Mouse (Mus musculus) CD4-positive, CD25-positive, alpha-beta regulatory T cell, adult 4 months (primary cell): ENCODE data around the gene 2010111I01Rik. TPM values are rescaled to one million over a fixed set of nuclear protein-coding genes. Genes with fewer than 3 reads are reported as not detected.
"Not testable (repeated sequence)": the region's sequence is repeated elsewhere in the genome, so short reads cannot be mapped to it uniquely, and the experiment has no call there.

Source experiments
- ATAC-seq: one replicate; pipeline ENCODE4 v1.8.0; 2017
- polyA plus RNA-seq, 2 experiments: library from polyadenylated mRNA; unstranded; fragments of 100-300 nt; shearing (Covaris generic); gene quantifications; one replicate each; pipeline ENCODE4 v1.2.1; 2017

Gene 2010111I01Rik
- polyA plus RNA-seq, 2 experiments from 2014 or later = 224 to 233 TPM

DNA sequence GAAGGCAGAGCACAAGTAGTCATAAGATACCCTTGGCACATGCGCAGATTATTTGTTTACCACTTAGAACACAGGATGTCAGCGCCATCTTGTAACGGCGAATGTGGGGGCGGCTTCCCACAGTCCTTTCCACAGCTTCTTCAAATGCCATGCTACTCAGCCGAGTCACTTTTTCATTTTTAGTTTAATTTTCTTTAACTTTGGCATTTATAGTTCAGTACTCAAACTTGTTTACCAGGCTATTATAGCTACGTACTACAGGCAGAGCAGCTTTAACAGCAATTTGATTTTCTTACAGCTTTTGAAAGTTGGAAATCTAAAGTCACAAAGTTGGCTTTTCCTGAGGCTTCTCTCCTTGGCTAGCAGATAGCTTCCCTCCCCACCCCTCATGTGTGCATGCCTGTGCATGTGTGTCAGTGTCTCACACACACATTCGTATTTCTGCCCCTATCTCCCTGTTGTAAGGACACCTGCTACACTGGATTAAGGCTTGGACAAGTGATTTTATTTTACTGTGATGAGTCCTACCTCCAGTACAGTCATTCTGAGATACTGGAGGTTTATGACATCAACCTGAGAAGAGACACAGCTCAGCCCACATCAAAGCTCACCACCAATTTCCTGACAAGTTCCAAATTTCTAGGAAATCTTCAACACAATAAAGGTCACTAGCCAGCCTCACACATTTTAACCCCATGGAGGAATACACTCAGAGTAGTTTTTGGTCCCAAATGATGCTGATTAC is 258.5 kb downstream of the 2010111I01Rik start:
- peak; percentile 97 for ATAC-seq

DNA sequence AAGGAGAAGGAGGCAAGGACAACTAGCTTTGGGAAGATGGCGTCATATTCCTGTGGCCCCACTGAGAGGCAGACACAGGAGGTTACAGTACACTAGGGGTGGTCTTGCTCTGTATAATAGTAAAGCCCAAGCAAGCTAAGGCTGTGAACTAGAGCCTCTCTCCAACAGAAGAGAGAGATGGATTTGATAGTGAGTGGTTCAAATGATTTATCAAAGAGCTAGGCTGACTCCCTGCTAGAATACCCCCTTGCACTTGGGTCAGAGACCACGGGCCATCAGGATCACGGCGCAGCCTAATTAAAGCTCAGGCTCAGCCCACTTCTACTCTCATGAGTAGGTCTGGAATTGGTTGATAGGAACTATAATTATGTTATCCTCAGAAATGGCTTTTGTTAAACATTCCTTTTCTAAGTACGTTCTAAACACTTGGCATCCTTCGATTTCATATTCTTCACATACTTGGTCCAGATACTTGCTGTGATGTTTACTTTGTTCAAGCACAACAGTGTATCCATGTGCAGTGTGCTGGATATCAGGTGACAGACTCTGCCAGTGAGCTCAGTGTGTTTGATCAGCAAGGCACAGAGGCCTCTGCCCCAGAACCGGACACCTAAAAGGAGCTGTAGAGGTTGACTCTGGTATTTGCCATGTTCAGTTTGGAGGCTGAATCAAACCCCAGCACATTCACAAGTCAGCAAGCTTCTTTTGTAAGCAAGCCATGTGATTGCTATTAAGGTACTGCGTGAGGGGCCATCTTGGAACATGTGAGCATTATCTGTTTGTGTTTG is 261.3 kb downstream of the 2010111I01Rik start:
- ATAC-seq = no peak

DNA sequence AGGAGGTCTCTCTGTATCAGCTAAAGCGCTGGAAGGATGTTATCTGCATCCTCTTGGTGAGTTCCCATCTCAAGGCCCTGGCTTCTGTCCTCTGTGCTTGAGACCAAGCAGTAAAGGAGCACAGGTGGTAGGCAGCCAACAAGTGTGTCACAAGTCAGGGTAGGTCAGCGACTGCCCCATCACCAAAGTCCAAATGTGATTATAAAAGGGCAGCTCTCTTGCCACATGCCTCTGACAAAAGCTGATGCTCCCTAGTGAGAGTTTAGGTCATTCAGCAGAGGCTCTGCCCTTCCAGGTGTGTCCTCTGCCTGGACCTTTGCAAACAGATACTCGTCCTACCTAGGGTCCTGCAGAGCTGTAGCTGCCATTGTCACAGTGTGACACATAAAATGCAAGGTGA is 263.1 kb downstream of the 2010111I01Rik start:
- no peak for ATAC-seq

DNA sequence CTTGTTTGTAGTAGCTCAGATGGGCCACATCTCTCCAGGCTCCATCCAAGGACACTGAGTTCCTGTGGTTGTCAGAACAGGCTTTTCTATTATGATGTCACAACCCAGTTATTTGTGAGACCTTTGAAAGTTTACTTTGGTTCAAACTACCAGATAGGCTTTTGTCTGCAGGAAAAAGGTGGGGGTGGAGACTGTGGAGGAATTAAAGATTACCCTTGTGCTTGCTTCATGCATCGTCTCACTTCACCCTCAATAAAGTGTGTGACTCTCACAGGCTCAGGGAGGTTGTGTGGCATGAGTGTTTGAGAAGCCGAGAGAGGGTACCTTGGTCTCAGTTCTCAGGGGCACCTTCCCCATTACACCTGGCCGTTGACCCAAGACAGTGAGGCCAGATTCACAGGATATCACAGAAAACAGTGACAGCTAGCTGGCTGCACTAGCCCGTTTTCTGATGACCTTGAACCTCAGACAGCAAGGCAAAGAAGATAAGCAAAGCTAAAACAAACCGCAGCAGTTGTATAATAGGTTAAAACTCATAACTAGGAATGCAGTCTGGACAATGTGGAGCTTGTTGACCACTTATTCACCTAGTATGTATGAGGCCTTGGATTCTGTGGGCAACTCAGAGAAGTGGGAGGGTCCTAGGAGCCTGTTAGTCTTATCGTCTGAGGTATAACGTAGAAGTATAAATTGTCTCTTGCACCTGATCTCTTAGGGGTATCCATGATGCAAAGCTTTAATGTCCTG is 266.4 kb downstream of the 2010111I01Rik start:
- ATAC-seq = peak; percentile 22

DNA sequence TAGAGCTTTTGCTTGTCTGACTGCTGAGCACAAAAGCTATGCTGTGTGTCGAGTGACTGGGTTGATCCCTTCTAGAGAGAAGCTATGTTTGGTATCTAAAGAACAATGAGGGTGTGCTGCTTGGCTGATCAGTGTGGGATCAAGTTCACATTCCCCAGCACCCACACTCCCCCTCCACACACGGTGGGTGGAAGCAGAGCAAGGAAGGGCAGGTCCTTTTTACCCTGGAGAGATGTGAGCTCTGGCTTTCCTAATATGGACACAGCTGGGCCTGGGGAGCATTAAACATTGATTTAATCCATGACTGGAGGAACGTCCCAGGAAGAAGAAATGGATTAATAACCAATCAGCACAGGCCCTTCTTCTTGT is 267.0 kb downstream of the 2010111I01Rik start:
- ATAC-seq = no peak

DNA sequence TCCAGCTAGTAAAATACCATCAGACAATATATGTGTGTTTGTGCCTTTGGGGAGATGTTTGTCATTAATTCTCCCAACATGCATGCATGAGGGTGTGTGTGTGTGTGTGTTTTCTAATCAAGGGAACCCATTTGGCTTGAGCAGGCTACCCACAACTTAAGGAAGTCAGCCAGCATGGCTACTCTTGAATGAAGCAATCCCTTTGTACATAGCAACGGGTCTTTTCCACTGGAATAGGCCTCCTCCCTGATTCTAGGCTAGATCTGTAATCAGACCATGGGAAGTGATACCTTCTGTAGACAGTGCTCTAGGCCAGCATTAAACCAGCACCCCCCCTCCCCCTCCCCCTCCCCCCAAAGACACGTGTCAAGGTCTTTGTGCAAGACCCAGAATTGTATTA is 267.9 kb downstream of the 2010111I01Rik start:
- ATAC-seq = no peak

DNA sequence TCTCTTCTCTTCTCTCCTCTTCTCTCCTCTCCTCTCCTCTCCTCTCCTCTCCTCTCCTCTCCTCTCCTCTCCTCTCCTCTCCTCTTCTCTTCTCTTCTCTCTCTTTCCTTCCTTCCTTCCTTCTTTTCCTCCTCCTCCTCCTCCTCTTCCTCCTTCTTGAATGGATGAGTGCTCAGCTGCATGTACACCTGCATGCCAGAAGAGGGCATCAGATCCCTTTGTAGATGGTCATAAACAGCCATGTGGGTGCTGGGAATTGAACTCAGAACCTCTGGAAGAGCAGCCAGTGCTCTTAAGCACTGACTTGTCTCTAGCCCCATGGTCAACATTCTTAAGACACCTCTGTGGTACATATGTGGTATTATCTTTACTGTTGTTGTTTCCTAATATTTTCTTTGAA is 269.8 kb downstream of the 2010111I01Rik start:
- not testable (repeated sequence) for ATAC-seq

DNA sequence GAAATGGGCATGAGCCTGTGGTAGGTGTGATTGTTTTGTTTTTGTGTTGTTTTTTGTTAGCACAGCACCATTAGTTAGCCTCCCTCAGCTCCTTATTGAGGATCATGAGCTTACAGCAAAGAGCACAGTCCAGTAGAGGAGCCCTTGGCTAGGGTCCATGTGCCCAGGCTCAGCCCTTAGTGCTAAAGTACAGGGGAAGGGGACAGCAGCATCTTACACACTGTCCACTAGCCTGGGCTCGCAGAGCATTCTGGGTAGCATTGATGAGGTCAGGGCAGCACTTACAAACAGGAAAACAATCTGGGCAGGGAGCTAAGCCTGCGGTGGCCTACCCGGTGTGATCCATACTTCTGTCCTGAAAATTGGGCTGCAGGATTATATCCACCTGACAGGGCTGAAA is 270.9 kb downstream of the 2010111I01Rik start:
- no peak for ATAC-seq

DNA sequence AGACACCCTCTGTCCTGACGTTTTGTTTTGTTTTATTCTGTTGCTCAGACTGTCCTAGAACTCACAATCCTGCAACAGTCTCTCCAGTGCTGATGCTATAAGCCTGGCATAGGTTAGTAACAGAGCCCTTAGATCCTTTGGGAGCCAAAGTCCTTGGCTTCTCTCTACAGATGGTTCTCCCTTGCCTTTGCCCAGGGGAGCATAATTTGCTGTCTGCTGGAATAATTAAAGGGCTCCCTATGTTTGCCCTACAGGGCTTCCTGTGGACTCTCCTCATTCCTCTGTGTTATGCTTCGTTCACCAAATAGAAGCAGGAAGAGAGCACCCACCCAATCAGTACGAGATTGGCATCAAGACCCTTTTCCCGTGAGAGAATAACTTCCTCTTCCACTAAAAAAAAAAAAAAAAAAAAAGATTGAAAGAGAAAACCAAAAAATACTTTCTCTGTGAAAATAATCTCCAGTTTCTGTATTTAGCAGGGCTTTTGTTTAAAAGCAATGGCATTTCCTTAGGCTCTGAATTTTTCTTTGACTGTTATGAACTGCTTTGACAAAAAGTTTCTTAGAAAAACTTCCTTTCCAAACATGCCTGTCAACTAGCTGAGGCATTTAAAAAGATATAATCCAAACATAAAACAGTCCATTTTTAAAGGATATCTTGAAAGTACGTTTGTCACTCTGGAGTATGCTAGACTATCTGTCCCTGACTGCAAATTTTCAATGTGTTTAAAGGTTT is 271.6 kb downstream of the 2010111I01Rik start:
- no peak for ATAC-seq

DNA sequence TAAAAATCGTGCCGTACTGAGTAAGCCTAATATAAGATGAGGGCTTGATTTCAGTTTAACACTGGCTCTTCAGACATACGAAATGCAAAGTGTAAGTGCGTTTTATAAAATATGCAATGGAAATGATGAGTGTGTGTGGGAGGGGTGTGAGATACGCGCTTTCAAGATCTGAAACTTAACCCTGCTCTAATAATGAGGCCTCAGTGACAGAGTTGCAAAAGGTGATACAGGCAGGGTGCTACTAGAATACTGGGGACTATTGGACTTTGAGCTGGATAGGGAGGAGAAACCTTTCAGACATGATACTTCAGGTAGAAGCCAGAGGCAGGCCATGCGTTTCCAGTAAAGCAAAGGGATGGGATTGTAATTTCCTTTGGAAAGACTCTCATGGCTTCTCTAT is 273.4 kb downstream of the 2010111I01Rik start:
- ATAC-seq = peak; percentile 63

DNA sequence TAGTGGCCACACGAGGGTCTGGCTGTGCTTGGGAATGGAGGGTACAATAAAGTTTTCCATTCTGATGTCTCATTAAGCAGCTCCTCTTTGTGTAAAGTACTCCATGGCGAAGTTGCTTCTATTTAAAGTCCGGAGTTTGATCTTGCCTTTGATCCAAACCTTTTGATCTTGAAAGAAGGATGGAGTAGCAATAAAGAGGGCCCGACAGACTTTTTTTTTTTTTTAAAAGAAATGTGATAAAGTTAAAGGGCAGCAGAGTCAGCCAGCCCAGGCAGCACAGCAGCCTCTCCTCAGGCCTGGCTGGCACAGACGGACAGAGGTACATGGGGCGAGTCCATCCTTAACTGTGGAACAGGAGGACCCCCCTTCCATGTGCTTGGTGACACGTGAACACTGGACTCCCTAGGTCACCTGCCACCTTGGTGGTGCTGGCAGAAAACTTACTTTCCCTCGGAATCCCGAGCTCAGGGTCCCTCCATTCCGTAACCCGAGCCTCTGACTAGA is 274.7 kb downstream of the 2010111I01Rik start:
- ATAC-seq = no peak

DNA sequence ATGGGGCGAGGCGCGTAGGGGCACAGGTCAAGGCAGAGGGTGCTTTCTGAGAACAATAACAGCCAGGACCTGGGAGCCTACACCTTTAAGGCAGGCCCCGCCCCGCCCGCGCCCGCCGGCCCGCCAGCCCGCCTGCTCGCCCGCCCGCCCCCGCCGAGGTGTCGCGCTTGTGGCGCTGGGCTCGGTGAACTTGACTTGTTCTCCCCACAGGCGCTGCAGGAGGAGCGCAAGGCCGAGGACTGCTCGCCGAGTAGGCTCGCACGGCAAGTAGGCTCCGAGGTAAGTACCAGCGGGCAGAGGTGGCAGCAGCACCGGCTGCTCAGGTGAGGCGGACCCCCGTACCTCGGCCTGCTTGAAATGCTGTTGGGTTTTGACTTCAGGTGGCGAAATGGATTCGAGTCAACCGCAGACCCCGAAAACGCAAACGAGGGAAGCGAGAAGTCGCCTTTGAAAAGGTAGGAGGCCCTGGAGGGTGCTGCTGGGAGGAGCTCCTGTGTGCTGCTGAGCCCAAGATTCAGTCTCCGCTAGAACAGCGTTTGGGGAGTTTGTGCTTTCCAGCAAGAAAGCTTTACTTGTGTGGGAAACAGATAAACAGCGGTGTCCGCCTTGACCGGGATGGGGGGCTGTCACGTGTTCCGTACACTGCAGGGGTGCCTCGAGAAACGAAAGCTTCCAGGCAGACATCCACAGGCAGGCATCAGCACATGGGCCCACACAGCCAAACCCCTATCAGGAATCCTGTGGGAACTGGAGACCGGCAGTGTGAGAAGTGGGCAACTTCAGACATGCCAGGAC is 275.4 kb downstream of the 2010111I01Rik start:
- peak; percentile 54 for ATAC-seq

DNA sequence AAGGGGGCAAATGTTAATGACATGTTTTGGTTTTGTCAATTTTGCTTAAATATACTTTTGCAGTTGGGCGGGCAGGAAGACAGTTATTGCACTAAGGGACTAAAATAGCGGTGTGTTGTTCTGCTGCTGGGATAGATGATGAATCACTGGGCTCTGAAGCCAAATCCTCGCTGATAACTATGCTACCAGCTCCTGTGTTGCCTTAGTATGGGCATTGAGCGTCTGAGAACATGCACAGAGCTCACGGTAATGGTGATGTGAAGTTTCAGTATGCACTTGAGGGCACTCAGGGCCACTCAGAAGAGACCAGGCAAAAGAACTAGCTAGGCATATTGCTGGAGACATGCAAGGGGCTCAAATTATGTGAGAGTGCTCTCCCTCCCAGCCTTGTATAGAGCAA is 276.1 kb downstream of the 2010111I01Rik start:
- no peak for ATAC-seq

DNA sequence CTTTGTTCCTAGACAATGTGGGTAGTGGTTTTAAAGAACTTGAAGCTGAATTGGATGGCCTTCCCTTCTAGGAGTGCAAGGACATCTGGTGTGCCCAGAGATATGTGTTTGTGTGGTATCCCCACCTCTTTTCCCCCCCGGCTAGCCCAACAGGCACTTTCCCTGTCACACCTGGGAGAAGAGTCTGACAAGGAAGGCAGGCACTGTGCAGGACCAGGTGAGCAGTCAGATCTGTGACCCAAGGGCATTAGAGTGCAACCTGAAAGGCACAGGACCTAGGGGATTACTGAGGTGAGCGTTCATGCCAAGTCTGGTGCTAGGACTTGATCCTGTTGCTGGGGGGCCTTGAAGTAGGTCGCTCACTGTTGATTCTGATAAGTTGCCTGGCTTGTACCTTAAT is 277.0 kb downstream of the 2010111I01Rik start:
- no peak for ATAC-seq

DNA sequence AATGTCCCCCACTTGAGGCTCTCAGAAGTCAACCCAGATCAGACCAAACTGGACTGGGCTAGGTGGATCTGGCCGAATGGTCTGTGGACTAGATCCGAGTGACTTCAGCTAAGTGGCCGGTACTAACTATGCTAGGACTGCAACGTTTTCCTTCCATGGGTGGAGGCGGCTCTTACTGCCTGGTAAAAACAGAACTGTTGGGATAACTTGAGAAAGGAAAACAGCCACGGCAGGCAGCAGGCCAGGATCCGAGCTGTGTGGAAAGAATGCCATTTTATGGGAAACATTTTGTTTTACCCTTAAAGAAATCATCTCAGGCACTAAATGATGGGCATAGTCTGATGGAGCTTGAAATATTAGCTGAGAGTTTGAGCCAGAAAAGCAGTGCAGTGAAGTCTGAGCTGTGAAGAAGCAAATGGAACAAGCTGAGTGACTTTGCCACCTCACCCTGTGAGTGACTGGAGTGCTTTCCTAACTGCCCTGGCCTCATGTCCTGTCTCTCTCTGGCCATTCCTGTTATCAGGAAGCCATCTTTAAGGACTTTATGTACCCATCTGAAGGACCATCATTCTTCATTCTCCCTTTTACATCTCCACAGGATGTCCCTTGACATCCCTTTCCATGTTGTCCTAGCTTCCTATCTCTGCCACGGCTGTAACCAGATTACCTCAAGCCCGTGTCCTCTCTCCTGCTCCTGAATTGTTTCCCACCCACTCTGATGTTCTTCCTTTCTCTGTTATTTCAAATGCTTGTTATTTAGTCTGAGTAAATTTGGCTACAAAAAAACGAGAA is 277.9 kb downstream of the 2010111I01Rik start:
- no peak for ATAC-seq

DNA sequence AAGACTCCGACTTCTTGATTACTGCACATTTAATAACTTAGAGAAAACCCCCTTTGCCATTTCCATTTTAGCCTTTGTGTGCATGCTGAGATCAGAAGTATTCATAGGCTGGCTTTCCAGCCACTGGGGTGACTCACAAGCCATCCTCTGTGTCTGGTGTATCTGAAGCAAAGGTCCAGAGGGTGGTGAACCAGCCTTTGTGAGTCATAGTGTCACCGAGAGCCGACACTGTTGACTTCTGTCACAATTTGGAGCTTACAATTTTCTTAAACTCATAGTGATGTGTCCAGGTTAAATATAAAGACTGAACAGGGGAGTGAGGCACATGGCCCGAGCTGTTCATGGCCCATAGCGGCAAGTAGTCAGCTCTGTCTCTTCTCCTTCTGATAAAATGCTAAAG is 278.9 kb downstream of the 2010111I01Rik start:
- ATAC-seq = peak; percentile 43

DNA sequence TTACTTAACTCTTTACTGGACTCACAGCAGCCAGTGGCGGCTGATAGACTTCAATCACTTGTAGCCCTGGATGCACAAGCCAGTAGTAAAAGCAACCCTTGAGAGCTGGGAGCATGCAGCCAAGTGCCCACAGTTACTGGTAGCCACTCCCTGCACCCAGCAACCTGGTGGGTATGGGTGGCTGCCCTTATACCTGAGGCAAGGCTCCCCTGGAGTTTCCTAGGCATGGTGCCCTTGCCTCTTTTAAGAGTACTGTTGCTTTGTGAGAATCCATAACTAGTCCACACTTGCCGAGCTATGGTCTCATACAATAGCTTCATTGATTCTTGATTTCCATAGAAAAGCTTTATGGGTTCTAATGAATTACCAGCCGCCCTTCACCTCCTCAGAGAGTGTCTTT is 279.7 kb downstream of the 2010111I01Rik start:
- no peak for ATAC-seq

DNA sequence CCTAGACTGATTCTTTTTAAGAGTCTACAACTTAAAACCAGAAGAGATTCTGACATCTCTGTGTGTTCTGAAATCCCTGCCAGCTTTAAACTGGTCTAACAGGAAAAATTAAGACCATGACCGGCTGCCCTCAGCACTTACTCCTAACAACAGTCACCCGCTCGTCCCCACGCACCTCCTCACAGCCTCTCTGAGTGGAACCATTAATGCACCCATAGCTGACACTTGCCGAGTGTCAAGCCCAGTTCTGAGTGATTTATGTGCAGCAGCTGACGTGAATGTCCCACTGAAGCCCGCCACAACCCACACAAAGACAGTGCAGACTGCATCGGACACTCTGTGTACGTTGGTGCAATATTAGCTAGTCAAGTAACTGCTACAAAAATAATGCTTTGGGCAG is 280.5 kb downstream of the 2010111I01Rik start:
- ATAC-seq = no peak

DNA sequence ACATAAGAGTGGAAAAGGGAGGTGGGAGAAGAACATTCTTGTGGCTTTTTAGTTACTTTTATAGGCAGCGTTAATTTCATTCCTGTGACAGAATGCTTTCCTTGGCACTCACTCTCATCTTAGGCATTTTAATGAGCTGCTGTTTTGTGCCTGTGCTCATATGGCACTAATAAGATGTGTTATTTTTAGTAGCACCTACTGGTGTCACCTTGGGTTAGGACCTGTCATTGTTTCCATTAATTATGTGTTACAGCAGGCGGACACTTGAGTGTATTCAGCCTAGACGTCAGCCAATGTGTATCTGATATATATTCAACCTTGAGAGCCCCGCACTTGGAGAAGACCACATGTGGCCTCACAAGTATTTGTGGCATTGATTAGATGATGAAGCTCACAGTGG is 281.1 kb downstream of the 2010111I01Rik start:
- ATAC-seq = peak; percentile 32

DNA sequence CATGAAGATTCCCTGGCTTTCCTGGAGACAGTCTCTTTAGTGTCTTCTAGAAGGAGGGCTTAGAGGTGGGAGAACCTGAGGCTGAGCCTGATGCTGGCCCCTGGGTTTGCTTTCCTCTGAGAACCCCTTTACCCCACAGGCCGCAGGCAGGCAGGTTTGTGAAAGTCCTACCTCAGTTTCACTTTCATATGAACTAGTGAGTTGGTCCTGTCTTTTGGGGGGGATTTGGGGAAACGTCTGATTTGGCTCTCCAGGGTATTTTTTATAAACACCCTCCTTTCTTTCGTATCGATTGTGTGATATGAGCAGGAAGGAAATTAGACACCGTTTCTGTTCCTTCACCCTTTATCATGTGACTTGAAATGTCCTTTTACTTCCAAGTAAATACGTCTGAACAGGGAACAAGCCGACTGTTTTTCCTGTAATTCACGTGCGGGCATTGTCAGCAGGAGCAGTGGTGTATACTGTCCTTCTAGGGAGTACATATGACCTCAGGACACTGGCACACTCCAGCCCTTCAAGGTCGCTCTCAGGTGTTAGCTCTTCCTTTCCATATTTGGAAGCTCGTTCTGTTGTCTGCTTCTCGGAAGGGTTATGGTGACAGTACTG is 281.7 kb downstream of the 2010111I01Rik start:
- peak; percentile 26 for ATAC-seq
